Mouse (Mus musculus): ENCODE results near the gene Olfr609. TPM values are rescaled to one million over a fixed set of nuclear protein-coding genes. Genes with fewer than 3 reads are reported as not detected.
"Not testable (repeated sequence)": the region's sequence is repeated elsewhere in the genome, so short reads cannot be mapped to it uniquely, and the experiment has no call there.

The Olfr609 gene
- not detected in 2 replicates for polyA plus RNA-seq (2012; rRNA removed)

DNA sequence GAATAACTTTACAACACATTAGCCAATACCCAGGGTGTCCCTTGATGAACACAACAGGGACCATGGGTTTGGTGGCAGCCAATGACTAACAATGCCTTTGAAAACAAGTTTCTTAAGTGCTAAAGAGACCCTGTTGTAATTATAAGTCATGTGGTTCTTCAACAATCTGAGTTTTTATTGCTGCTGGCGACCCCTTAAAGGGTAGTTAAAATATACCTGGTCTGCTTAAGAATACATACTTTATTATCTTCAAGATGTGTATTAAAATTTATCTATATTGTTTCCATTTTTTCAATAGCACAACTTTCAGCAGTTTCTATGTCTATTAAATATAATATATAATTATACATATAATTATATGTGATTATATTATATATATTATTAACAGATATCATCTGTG lies at the start of gene Olfr609:
Gene Olfr609 (minus strand): TSS at position 101 of the 400 bp plus-strand sequence.
- DNase-seq (ENCODE audit: extremely low spot score in 1 of 2, low spot score in 1 of 2): no peak

DNA sequence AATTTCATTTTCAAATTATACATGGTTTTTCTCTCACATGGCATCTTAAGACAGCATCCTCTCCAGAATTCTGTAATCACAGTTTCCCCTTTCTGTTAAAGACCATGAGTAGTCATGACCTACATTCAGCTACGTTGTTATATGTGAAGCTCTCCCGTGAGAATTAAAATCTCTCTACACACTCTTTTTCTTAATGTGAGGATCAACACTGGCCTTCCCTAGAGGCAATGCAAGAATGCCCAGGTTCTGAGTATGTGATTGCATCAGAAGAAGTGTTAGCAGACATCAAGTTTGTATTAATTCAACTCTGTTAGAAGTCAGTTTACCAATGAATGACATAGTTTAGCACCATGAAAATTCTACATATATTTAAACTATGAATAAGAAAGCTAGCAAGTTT lies 44.8 kb upstream of the Olfr609 start, which contains the start of gene Olfr612:
Gene Olfr612 (minus strand): TSS at position 101 of the 400 bp plus-strand sequence.
- not testable (repeated sequence) for DNase-seq (ENCODE audit: extremely low spot score in 1 of 2, low spot score in 1 of 2)

DNA sequence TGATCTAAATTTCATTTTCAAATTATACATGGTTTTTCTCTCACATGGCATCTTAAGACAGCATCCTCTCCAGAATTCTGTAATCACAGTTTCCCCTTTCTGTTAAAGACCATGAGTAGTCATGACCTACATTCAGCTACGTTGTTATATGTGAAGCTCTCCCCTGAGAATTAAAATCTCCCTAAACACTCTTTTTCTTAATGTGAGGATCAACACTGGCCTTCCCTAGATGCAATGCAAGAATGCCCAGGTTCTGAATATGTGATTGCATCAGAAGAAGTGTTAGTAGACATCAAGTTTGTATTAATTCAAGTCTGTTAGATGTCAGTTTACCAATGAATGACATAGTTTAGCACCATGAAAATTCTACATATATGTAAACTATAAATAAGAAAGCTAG lies 22.9 kb upstream of the Olfr609 start, which contains the start of gene Olfr611:
Gene Olfr611 (minus strand): TSS at position 101 of the 400 bp plus-strand sequence.
- DNase-seq (ENCODE audit: extremely low spot score in 1 of 2, low spot score in 1 of 2): not testable (repeated sequence)

DNA sequence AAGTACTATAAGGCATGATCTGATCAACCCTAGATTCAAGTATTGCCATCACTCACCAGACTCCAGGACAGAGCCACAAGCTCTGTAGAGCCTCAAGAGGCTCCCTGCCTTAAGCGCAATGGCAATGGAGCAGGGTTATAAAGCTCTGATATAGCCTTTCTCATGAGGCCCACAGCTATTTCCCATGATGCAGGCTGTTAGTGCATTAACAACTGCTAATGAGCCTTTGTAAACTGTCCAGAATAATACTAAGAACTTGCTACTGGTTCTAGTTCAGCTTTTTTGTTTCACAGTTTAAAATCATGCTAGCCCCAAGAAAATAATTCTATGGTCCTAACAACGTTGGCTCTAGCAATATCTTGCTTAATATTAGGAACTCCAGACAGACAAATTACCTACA lies 14.2 kb upstream of the Olfr609 start, which contains the start of gene Olfr610:
Gene Olfr610 (minus strand): TSS at position 101 of the 400 bp plus-strand sequence.
- no peak for DNase-seq (ENCODE audit: extremely low spot score in 1 of 2, low spot score in 1 of 2)

DNA sequence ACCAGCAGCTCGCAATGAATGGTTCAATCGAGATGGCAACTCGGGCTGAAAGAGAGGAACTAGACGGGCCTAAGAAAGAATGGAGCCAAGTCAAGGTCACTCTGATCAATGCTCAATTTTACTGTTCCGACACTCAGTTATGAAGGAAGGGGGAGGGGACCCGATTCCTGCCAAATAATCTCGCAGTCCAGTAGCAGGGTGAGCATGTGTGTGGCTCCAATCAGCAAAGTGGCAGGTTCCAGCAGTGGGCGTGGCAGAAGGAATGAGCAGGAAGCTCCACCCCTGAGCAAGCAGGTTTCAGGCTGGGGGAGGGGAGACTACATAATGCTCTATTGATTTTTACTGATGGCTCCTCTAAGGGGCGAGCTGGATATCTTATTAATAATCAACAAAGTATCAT lies 20.8 kb downstream of the Olfr609 start:
- not testable (repeated sequence) for DNase-seq (ENCODE audit: extremely low spot score in 1 of 2, low spot score in 1 of 2)

DNA sequence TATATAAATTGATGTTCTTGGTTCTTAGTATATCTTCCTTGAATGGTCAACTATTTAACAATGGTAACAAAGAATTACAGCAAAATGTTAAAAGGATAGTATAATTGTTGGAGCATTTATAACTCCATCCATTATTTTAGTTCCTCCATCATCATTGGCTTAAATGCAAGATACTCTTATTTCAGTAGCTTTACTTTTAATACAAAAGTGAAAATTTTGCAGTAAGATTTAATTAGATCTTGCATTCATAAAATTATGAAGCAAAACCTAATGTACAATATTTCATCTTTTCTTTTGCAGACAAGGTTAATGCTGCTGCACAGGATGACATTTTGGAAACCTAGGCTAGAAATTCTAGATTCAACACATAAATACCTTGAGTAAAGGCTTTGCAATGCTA lies 28.3 kb downstream of the Olfr609 start, which contains the start of gene Olfr608:
Gene Olfr608 (plus strand): TSS at position 301 of the 400 bp plus-strand sequence.
- DNase-seq (ENCODE audit: extremely low spot score in 1 of 2, low spot score in 1 of 2): no peak

DNA sequence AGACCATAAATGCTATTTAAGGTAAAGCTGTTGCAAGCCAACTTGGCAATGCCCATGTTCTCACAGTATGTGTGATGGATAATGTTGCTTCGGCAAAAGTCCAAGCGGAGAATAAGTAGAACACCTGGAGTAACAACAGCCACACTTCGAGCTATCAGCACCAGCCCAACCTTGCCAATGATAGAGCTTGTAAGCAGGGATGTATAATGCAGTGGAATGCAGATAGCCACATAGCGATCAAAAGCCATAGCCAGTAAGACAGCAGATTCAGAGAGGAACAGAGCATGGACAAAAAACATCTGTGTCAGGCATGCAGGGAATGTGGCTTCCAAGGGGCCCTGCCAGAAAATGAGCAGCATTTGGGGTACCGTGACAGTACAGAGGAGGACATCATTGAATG lies 37.3 kb downstream of the Olfr609 start:
- no peak for DNase-seq (ENCODE audit: extremely low spot score in 1 of 2, low spot score in 1 of 2)

DNA sequence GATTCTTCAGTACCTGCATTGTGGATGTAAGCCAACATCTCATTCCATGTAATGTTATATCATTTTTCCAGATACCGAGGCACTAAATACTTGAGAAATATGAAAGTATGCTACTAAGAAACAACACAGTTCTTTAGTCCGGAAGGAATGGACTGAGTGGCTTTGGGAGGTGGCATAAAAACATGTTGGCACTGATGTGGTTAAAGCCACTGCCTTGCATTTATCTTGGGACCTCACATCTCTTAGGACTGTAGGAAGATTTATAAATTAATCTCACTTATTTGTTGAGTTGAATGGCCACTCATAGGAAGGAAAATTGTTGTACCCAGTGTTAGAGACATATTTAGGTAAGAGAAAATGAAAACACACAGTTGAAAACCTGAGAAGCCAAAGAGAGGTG lies 49.1 kb downstream of the Olfr609 start, which contains the start of gene Olfr606:
Gene Olfr606 (plus strand): TSS at position 301 of the 400 bp plus-strand sequence.
- DNase-seq (ENCODE audit: extremely low spot score in 1 of 2, low spot score in 1 of 2): no peak

DNA sequence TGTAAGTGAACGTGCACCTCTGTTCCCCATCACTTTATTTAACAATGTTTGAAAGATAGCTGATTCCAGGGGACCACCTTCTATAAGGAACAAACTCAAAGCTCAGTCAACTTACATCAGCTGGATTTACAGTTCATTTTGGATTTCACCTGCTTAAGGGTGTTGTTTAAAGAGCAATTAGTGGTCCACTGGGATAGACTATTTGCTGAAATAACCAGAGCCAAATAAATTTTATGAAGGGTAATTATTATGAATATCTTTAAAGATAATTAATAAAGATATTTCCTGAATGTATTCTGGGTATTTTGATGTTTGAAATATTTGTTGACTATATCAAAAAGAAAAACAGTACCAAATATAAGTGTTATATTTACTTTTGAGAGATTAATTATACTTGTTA lies 52.5 kb downstream of the Olfr609 start, which contains the start of gene Olfr605:
Gene Olfr605 (minus strand): TSS at position 101 of the 400 bp plus-strand sequence.
- DNase-seq (ENCODE audit: extremely low spot score in 1 of 2, low spot score in 1 of 2): no peak

Other genes starting within 250 kb of the Olfr609 start
- not detected in 2 replicates for gene Usp17ld, start 245.6 kb downstream of the Olfr609 start, polyA plus RNA-seq (2012; rRNA removed)
- gene Olfr596, start 192.4 kb downstream of the Olfr609 start, polyA plus RNA-seq (2012; rRNA removed): 0.23 TPM in 1 of 2 replicates, not detected in the other
- 0.19 TPM in 1 of 2 replicates, not detected in the other for gene Olfr597, start 181.7 kb downstream of the Olfr609 start, polyA plus RNA-seq (2012; rRNA removed)
- gene Olfr598, start 174.5 kb downstream of the Olfr609 start, polyA plus RNA-seq (2012; rRNA removed): 0.06 TPM in 1 of 2 replicates, not detected in the other
- gene Olfr599, start 162.1 kb downstream of the Olfr609 start, polyA plus RNA-seq (2012; rRNA removed): not detected in 2 replicates
- gene Olfr600, start 148.4 kb downstream of the Olfr609 start, polyA plus RNA-seq (2012; rRNA removed): not detected in 2 replicates
- gene Olfr601, start 135.4 kb downstream of the Olfr609 start, polyA plus RNA-seq (2012; rRNA removed): not detected in 2 replicates
- not detected in 2 replicates for gene Olfr603, start 111.9 kb downstream of the Olfr609 start, polyA plus RNA-seq (2012; rRNA removed)
- gene Usp17lc, start 83.0 kb downstream of the Olfr609 start, polyA plus RNA-seq (2012; rRNA removed): not detected in 2 replicates
- not detected in 2 replicates for gene Olfr605, start 52.6 kb downstream of the Olfr609 start, polyA plus RNA-seq (2012; rRNA removed)
- gene Olfr606, start 49.0 kb downstream of the Olfr609 start, polyA plus RNA-seq (2012; rRNA removed): not detected in 2 replicates
- gene Olfr607, start 33.9 kb downstream of the Olfr609 start, polyA plus RNA-seq (2012; rRNA removed): not detected in 2 replicates
- not detected in 2 replicates for gene Olfr608, start 28.2 kb downstream of the Olfr609 start, polyA plus RNA-seq (2012; rRNA removed)
- gene Olfr610, start 14.1 kb upstream of the Olfr609 start, polyA plus RNA-seq (2012; rRNA removed): not detected in 2 replicates
- gene Olfr611, start 22.8 kb upstream of the Olfr609 start, polyA plus RNA-seq (2012; rRNA removed): not detected in 2 replicates
- gene Olfr612, start 44.7 kb upstream of the Olfr609 start, polyA plus RNA-seq (2012; rRNA removed): not detected in 2 replicates
- gene Olfr613, start 50.0 kb upstream of the Olfr609 start, polyA plus RNA-seq (2012; rRNA removed): not detected in 2 replicates
- gene Olfr615, start 58.0 kb upstream of the Olfr609 start, polyA plus RNA-seq (2012; rRNA removed): not detected in 2 replicates
- not detected in 2 replicates for gene Olfr616, start 71.1 kb upstream of the Olfr609 start, polyA plus RNA-seq (2012; rRNA removed)
- gene Olfr617, start 75.0 kb upstream of the Olfr609 start, polyA plus RNA-seq (2012; rRNA removed): not detected in 2 replicates
- gene Olfr618, start 92.0 kb upstream of the Olfr609 start, polyA plus RNA-seq (2012; rRNA removed): not detected in 2 replicates
- not detected in 2 replicates for gene Olfr619, start 102.5 kb upstream of the Olfr609 start, polyA plus RNA-seq (2012; rRNA removed)
- gene Olfr620, start 114.5 kb upstream of the Olfr609 start, polyA plus RNA-seq (2012; rRNA removed): not detected in 2 replicates
- gene Olfr622, start 144.6 kb upstream of the Olfr609 start, polyA plus RNA-seq (2012; rRNA removed): not detected in 2 replicates
- gene Olfr623, start 165.6 kb upstream of the Olfr609 start, polyA plus RNA-seq (2012; rRNA removed): not detected in 2 replicates
- 0.02 TPM in 1 of 2 replicates, not detected in the other for gene Olfr624, start 173.1 kb upstream of the Olfr609 start, polyA plus RNA-seq (2012; rRNA removed)
- gene Olfr625-ps1, start 184.7 kb upstream of the Olfr609 start, polyA plus RNA-seq (2012; rRNA removed): not detected in 2 replicates
- not detected in 2 replicates for gene Olfr243, start 216.6 kb upstream of the Olfr609 start, polyA plus RNA-seq (2012; rRNA removed)
- gene Olfr628, start 232.3 kb upstream of the Olfr609 start, polyA plus RNA-seq (2012; rRNA removed): not detected in 2 replicates
- not detected in 2 replicates for gene Olfr629, start 246.9 kb upstream of the Olfr609 start, polyA plus RNA-seq (2012; rRNA removed)

All from frontal cortex, adult 2 months (tissue).